In the genomic region with DNA sequence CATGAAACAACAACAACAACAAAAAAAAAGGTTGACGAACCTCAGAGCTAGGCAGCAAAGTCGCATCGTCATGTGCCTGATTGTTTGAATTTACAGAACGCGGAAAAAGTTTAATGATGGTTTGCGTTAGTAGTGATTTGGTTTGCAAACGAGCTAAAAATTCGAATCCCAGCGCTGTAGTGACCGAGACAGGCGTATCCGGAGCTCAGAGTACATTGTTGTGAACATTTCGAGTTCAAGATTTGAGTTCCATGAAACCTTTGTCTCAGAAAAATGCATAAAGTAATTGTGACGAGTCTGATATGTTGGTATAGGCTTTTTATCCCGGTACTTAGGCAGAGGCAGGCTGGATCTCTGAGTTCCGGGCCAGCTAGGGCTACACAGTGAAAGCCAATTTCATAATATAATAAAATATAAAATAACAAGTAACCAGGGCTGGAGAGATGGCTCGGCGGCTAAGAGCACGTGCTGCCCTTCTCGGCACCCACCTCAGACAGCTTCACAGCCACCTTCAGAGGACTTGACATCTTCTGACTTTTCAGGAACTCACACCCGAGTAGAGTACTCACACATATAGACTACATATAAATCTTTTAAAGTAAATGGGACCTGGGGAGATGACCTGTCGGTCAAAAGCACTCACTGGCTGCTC, we compare ENCODE assay signal across 8 mouse cellular contexts. TPM values are rescaled to one million over a fixed set of nuclear protein-coding genes. Genes with fewer than 3 reads are reported as not detected.
DNase-seq lines count a peak whose midpoint lies in the region; ATAC-seq and TF ChIP-seq lines count a peak whose summit lies in the region.

No protein-coding gene starts in this region.

- H3K27ac ChIP-seq in lung, embryonic 14.5 days (ENCODE audit: low read depth): peak overlapping the region; percentile 98
- peak overlapping the region; percentile 97 for H3K27ac ChIP-seq in embryonic facial prominence, embryonic 13.5 days
- peak overlapping the region; percentile 100 for H3K27ac ChIP-seq in intestine, postnatal 0 days (ENCODE audit: low read depth, low read length)
- H3K27ac ChIP-seq in olfactory bulb, adult 2 months (ENCODE audit: insufficient read depth, low read depth, low read length): peak overlapping the region; percentile 93

- TF ChIP-seq POLR2A in olfactory bulb, adult 2 months (IDR thresholded peaks at IDR 0.05; ENCODE audit: insufficient read depth, low read depth, low read length): no peak

- H3K9ac ChIP-seq in lung, embryonic 14.5 days: peak overlapping the region; percentile 100
- H3K9ac ChIP-seq in embryonic facial prominence, embryonic 13.5 days: peak overlapping the region; percentile 100
- H3K9ac ChIP-seq in intestine, postnatal 0 days (ENCODE audit: low read depth, low read length): peak overlapping the region; percentile 100

- H3K9me3 ChIP-seq in lung, embryonic 14.5 days (ENCODE audit: low read depth, low read length): no peaks in the 10 kb centered on the region
- H3K9me3 ChIP-seq in embryonic facial prominence, embryonic 13.5 days: no peaks in the 10 kb centered on the region
- H3K9me3 ChIP-seq in intestine, postnatal 0 days (ENCODE audit: control insufficient read depth): no peaks in the 10 kb centered on the region

- peak overlapping the region; percentile 100 for H3K4me3 ChIP-seq in lung, embryonic 14.5 days (ENCODE audit: low read depth, low read length)
- peak overlapping the region; percentile 100 for H3K4me3 ChIP-seq in embryonic facial prominence, embryonic 13.5 days
- peak overlapping the region; percentile 92 for H3K4me3 ChIP-seq in intestine, postnatal 0 days (ENCODE audit: low read depth, low read length)
- peak overlapping the region; percentile 91 for H3K4me3 ChIP-seq in olfactory bulb, adult 2 months (ENCODE audit: insufficient read depth, low read depth, low read length)

- ATAC-seq in lung, embryonic 14.5 days (ENCODE audit: insufficient read depth): no peak
- no peak for ATAC-seq in embryonic facial prominence, embryonic 13.5 days (ENCODE audit: insufficient number of reproducible peaks, insufficient read depth, low FRiP score, low TSS enrichment, low read depth)
- ATAC-seq in intestine, postnatal 0 days: no peak
- ATAC-seq in erythroid progenitor cell, adult 5-6 weeks (replicated peaks; ENCODE audit: low FRiP score, poor library complexity, severe bottlenecking): no peak

- no peaks in the 10 kb centered on the region for H3K36me3 ChIP-seq in lung, embryonic 14.5 days (ENCODE audit: insufficient read depth)
- peaks cover 6% of the 10 kb centered on the region; the same call in 1 of the 2 replicates for H3K36me3 ChIP-seq in embryonic facial prominence, embryonic 13.5 days
- H3K36me3 ChIP-seq in intestine, postnatal 0 days (ENCODE audit: control insufficient read depth, insufficient read depth): no peaks in the 10 kb centered on the region

- 13% methylated on average over 22 of the region's 22 CpGs for WGBS in lung, embryonic 14.5 days
- WGBS in embryonic facial prominence, embryonic 13.5 days: 20% methylated on average over 22 of the region's 22 CpGs
- 11% methylated on average over 22 of the region's 22 CpGs for WGBS in intestine, postnatal 0 days
- 17% methylated on average over 22 of the region's 22 CpGs for WGBS in olfactory bulb, adult 2 months

- H3K4me1 ChIP-seq in lung, embryonic 14.5 days (ENCODE audit: insufficient read depth): peaks cover 17% of the 10 kb centered on the region
- H3K4me1 ChIP-seq in embryonic facial prominence, embryonic 13.5 days: peaks cover 32% of the 10 kb centered on the region
- H3K4me1 ChIP-seq in intestine, postnatal 0 days (replicated peaks; ENCODE audit: control insufficient read depth, insufficient read depth, low read length): 0 out of 2 replicates have a peak, but pooled peaks cover 5% of the 10 kb centered on the region
- H3K4me1 ChIP-seq in olfactory bulb, adult 2 months (ENCODE audit: control insufficient read depth, insufficient read depth, low read length): peaks cover 8% of the 10 kb centered on the region

- peak; percentile 20 for DNase-seq in lung, embryonic 14.5 days
- DNase-seq in lung, postnatal 36 days: no peak
- DNase-seq in layer of hippocampus, postnatal 25 days (ENCODE audit: extremely low spot score in 1 of 2, low spot score in 1 of 2): no peak
- DNase-seq in retina, embryonic 14.5 days (ENCODE audit: low spot score): no peak

- H3K27me3 ChIP-seq in lung, embryonic 14.5 days (ENCODE audit: insufficient read depth, low read length): no peaks in the 10 kb centered on the region
- H3K27me3 ChIP-seq in embryonic facial prominence, embryonic 13.5 days: no peaks in the 10 kb centered on the region
- no peaks in the 10 kb centered on the region for H3K27me3 ChIP-seq in intestine, postnatal 0 days (replicated peaks; ENCODE audit: control insufficient read depth, insufficient read depth, low read length)

- peak overlapping the region; percentile 88 for H3K4me2 ChIP-seq in lung, embryonic 14.5 days
- peak overlapping the region; percentile 70 for H3K4me2 ChIP-seq in embryonic facial prominence, embryonic 13.5 days
- peak overlapping the region; percentile 75 for H3K4me2 ChIP-seq in intestine, postnatal 0 days (replicated peaks; ENCODE audit: low read depth)

- no peak for TF ChIP-seq CTCF in lung, embryonic 14.5 days (IDR thresholded peaks at IDR 0.05; ENCODE audit: low read depth)
- TF ChIP-seq CTCF in intestine, postnatal 0 days (IDR thresholded peaks at IDR 0.05; ENCODE audit: low read depth): no peak
- no peak for TF ChIP-seq CTCF in olfactory bulb, adult 2 months (IDR thresholded peaks at IDR 0.05; ENCODE audit: insufficient read depth, low read depth, low read length)

RNA-seq across cellular contexts. Expression of a gene that starts 1.0 kb away (rescaled TPM):
- 87.5 and 94.6 TPM in 2 replicates for polyA plus RNA-seq in lung, embryonic 14.5 days (2014; fragmentation: Nextera tagmentation; extraction: Ambion mirVana)
- polyA plus RNA-seq in embryonic facial prominence, embryonic 13.5 days (2015; fragmentation: Nextera tagmentation; extraction: Ambion mirVana): 40.9 and 44.1 TPM in 2 replicates
- polyA plus RNA-seq in intestine, postnatal 0 days (2015; fragmentation: Nextera tagmentation; extraction: Ambion mirVana): 41.2 and 47.9 TPM in 2 replicates
- polyA plus RNA-seq in olfactory bulb, adult 2 months (2012; ENCODE audit: insufficient read depth, insufficient read length, low replicate concordance, missing spikeins): 219 and 228 TPM in 2 replicates
- total RNA-seq in erythroid progenitor cell, adult 5-6 weeks (2015; ENCODE audit: low replicate concordance): 81.8 and 106 TPM in 2 replicates
- 126 and 174 TPM in 2 replicates for total RNA-seq in erythroid progenitor cell, adult 5-6 weeks (2017; ENCODE audit: low replicate concordance)
- total RNA-seq in layer of hippocampus, postnatal 25 days (2021): 100 to 1,000 TPM; 147 to 171 TPM

RNA-seq across cellular contexts. Expression of a gene that starts 19.6 kb away (rescaled TPM):
- 44.5 and 45.0 TPM in 2 replicates for polyA plus RNA-seq in lung, embryonic 14.5 days (2014; fragmentation: Nextera tagmentation; extraction: Ambion mirVana)
- polyA plus RNA-seq in embryonic facial prominence, embryonic 13.5 days (2015; fragmentation: Nextera tagmentation; extraction: Ambion mirVana): 47.9 and 49.8 TPM in 2 replicates
- polyA plus RNA-seq in intestine, postnatal 0 days (2015; fragmentation: Nextera tagmentation; extraction: Ambion mirVana): 44.7 and 46.1 TPM in 2 replicates
- polyA plus RNA-seq in olfactory bulb, adult 2 months (2012; ENCODE audit: insufficient read depth, insufficient read length, low replicate concordance, missing spikeins): 361 TPM in 1 of 2 replicates, not detected in the other
- total RNA-seq in erythroid progenitor cell, adult 5-6 weeks (2015; ENCODE audit: low replicate concordance): 63.4 and 71.7 TPM in 2 replicates
- total RNA-seq in erythroid progenitor cell, adult 5-6 weeks (2017; ENCODE audit: low replicate concordance): 50.3 and 65.2 TPM in 2 replicates
- 10 to 100 TPM; 54.5 to 72.1 TPM for total RNA-seq in layer of hippocampus, postnatal 25 days (2021)

RNA-seq across cellular contexts. Expression of a gene that starts 59.0 kb away (rescaled TPM):
- polyA plus RNA-seq in lung, embryonic 14.5 days (2014; fragmentation: Nextera tagmentation; extraction: Ambion mirVana): 1,722 and 1,770 TPM in 2 replicates
- 1,270 and 1,597 TPM in 2 replicates for polyA plus RNA-seq in embryonic facial prominence, embryonic 13.5 days (2015; fragmentation: Nextera tagmentation; extraction: Ambion mirVana)
- 948 and 1,014 TPM in 2 replicates for polyA plus RNA-seq in intestine, postnatal 0 days (2015; fragmentation: Nextera tagmentation; extraction: Ambion mirVana)
- polyA plus RNA-seq in olfactory bulb, adult 2 months (2012; ENCODE audit: insufficient read depth, insufficient read length, low replicate concordance, missing spikeins): 1,464 TPM in 1 of 2 replicates, not detected in the other
- 320 and 376 TPM in 2 replicates for total RNA-seq in erythroid progenitor cell, adult 5-6 weeks (2015; ENCODE audit: low replicate concordance)
- 611 and 691 TPM in 2 replicates for total RNA-seq in erythroid progenitor cell, adult 5-6 weeks (2017; ENCODE audit: low replicate concordance)
- 100 to 1,000 TPM; 378 to 449 TPM for total RNA-seq in layer of hippocampus, postnatal 25 days (2021)
